Mouse (Mus musculus): ENCODE results near the gene Gm14496. TPM values are rescaled to one million over a fixed set of nuclear protein-coding genes. Genes with fewer than 3 reads are reported as not detected.
"Not testable (repeated sequence)": the region's sequence is repeated elsewhere in the genome, so short reads cannot be mapped to it uniquely, and the experiment has no call there.

Gm14496 gene
- polyA plus RNA-seq (2014; fragmentation: Nextera tagmentation; extraction: Ambion mirVana) = not detected in 2 replicates

DNA sequence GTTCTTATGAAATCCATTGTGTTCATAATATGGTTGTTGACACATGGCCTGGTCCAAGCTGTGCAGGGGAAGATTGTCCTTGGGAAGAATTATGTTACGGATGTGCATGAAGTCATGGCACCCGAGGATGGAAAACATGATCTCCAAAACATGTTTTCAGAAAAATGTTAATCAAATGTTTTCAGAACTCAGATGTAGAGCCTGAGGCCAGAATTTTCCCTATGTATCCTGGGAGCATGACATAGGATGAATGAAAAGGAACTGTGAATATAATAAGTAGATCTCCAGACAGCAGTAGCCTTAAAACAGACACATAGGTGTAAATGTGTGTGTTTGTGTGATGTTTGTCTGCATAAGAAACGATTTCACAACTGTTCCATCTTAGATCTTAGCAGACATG, at the start of gene Gm14496:
TSS of gene Gm14496 (plus strand) at position 301 of the 400 bp plus-strand sequence.
- 75% methylated on average over 3 of the region's 3 CpGs for WGBS
- H3K4me1 ChIP-seq (ENCODE audit: control insufficient read depth, insufficient read depth, low read length) = no peaks in the 10 kb centered on the region
- no peaks in the 10 kb centered on the region for H3K27me3 ChIP-seq (ENCODE audit: control insufficient read depth, insufficient read depth, low read length)
- ATAC-seq (ENCODE audit: insufficient number of reproducible peaks, low FRiP score, low TSS enrichment, low read depth) = no peak
- no peak for DNase-seq (ENCODE audit: low spot score)
- no peaks in the 10 kb centered on the region for H3K9me3 ChIP-seq (ENCODE audit: control insufficient read depth, low read length)
- H3K27ac ChIP-seq (replicated peaks; ENCODE audit: low read depth, low read length) = no peak within 1 kb of the TSS
- H3K4me2 ChIP-seq (ENCODE audit: low read depth, severe bottlenecking) = no peak within 1 kb of the TSS
- no peak within 1 kb of the TSS for H3K9ac ChIP-seq (ENCODE audit: low read length)
- no peak within 1 kb of the TSS for H3K4me3 ChIP-seq (ENCODE audit: low read depth, low read length)
- H3K36me3 ChIP-seq (ENCODE audit: control insufficient read depth, insufficient read depth, low read length) = no peaks in the 10 kb centered on the region

DNA sequence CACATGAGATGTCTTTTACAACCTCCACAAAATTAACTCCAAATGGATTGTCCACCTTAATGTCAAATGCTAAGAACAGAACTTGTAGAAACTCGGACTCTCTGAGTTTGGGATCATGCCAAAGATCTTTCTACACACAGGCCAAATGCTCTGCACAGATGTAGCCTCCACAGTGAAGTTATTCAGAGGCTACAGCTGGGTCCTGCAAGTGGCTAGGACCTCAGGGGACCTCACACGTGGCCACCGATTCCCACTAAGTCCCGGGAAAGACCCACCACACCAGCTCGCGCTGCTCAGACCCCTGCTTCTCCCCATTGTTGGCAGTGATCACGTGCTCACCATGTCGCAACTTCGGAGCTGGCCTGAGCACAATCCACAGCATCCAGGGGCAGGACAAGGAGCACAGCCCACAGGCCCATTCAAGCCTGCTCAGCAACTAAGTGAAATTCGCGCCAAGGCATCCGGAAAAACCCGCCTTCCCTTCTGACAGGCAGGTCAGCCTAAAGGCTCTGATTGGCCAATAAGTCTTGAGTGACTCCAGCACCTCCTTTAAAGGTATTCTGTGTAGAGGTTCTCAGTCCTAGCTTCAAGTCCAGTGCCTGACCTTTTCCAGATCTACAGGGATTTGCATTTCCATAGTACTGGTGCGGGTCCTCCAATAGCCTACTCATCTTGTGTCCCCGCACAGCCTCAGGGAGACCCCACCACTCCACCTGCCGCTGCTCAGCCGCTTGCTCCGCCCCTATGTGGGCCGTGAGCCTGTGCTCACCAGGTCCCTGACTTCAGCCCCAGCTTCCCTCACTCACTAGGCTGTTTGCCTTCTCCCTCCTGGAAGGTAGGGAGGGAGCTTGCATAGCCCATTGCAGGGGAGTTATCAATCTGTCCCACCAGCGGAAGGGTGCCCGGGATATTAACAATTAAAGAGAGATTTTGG, 37.9 kb upstream of the Gm14496 start:
- H3K4me2 ChIP-seq (ENCODE audit: low read depth, severe bottlenecking) = peak overlapping the region; percentile 5; the same call in 1 of the 2 replicates
- peak; percentile 38 for DNase-seq (ENCODE audit: low spot score)

DNA sequence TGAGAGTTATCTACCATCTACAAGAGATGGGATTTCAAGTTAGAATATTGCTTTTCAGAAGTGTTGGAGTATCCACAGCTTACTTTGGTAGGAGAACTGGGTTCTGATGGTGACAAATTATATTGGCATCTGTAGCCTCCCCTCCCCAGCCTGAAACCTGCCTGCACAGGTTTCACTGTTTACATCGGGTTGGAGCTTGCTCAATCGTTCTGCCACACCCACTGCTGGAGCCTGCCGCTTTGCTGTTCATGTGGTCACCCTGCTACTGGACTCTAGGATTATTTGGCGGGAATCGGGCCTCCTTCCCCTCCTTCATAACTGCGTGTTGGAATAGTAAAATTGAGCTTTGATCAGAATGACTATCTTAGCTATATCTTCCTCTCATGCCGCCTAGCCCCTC, 22.5 kb upstream of the Gm14496 start:
- Histone ChIP-seq H3K9me3 (ENCODE audit: control insufficient read depth, low read length) (no peaks in the 10 kb centered on the region), H3K4me3 (ENCODE audit: low read depth, low read length) (no peak overlapping the region), H3K9ac (ENCODE audit: low read length) (no peak overlapping the region), H3K4me2 (ENCODE audit: low read depth, severe bottlenecking) (no peak overlapping the region), H3K4me1 (ENCODE audit: control insufficient read depth, insufficient read depth, low read length) (no peaks in the 10 kb centered on the region), H3K27ac (replicated peaks; ENCODE audit: low read depth, low read length) (no peak overlapping the region), H3K27me3 (ENCODE audit: control insufficient read depth, insufficient read depth, low read length) (no peaks in the 10 kb centered on the region), H3K36me3 (ENCODE audit: control insufficient read depth, insufficient read depth, low read length) (no peaks in the 10 kb centered on the region)
- 74% methylated on average over 7 of the region's 7 CpGs for WGBS
- no peak for DNase-seq (ENCODE audit: low spot score)
- ATAC-seq (ENCODE audit: insufficient number of reproducible peaks, low FRiP score, low TSS enrichment, low read depth) = no peak

More for the DNA sequence above, 37.9 kb upstream of the Gm14496 start:
- H3K9ac ChIP-seq (ENCODE audit: low read length); ATAC-seq (ENCODE audit: insufficient number of reproducible peaks, low FRiP score, low TSS enrichment, low read depth); H3K9me3 ChIP-seq (ENCODE audit: control insufficient read depth, low read length); H3K36me3 ChIP-seq (ENCODE audit: control insufficient read depth, insufficient read depth, low read length); H3K27ac ChIP-seq (replicated peaks; ENCODE audit: low read depth, low read length); H3K27me3 ChIP-seq (ENCODE audit: control insufficient read depth, insufficient read depth, low read length); H3K4me1 ChIP-seq (ENCODE audit: control insufficient read depth, insufficient read depth, low read length): not testable (repeated sequence)
- H3K4me3 ChIP-seq (ENCODE audit: low read depth, low read length) = peak overlapping the region; percentile 6; the same call in 1 of the 2 replicates
- WGBS = 23% methylated on average over 21 of the region's 21 CpGs

DNA sequence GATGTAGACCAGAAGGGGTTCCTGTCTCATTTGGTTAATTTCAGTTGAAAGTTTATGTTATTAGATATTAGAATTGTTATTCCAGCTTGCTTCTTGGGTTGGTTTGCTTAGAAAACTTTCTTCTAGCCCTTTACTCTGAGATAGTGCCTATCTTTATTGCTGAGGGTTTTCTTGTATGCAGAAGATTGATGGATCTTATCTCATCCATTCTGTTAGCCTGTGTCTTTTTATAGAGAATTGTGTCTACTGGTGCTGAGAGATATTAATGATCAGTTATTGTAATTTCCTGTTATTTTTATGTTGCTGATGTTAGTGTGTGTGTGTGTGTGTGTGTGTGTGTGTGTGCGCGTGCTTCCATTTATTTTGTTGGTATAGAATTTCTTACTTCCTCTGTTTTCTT, 21.7 kb upstream of the Gm14496 start:
- H3K27me3 ChIP-seq (ENCODE audit: control insufficient read depth, insufficient read depth, low read length) = no peaks in the 10 kb centered on the region

DNA sequence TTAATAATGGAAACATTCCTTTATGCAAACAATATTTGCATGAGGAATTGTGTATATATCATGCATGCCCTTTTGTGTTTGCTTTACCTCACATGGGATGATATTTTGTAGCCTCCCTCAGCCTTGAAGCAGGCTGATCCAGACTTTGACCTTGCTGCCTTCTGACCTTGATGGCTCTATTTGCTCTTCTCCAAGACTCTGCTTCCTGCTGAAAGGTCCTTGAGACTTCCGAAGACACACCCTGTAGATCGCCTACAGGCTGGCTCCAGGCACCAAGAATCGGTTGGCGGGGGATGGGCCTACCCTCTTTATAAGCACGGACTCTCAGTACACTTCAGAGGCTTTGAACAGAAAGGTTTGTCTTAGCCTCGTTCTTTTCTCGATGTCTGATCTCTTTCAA, 9.0 kb upstream of the Gm14496 start:
- WGBS = 71% methylated on average over 7 of the region's 7 CpGs
- not testable (repeated sequence) for DNase-seq (ENCODE audit: low spot score); ATAC-seq (ENCODE audit: insufficient number of reproducible peaks, low FRiP score, low TSS enrichment, low read depth); H3K27ac ChIP-seq (replicated peaks; ENCODE audit: low read depth, low read length); H3K9ac ChIP-seq (ENCODE audit: low read length); H3K4me3 ChIP-seq (ENCODE audit: low read depth, low read length); H3K9me3 ChIP-seq (ENCODE audit: control insufficient read depth, low read length); H3K27me3 ChIP-seq (ENCODE audit: control insufficient read depth, insufficient read depth, low read length); H3K4me2 ChIP-seq (ENCODE audit: low read depth, severe bottlenecking); H3K36me3 ChIP-seq (ENCODE audit: control insufficient read depth, insufficient read depth, low read length); H3K4me1 ChIP-seq (ENCODE audit: control insufficient read depth, insufficient read depth, low read length)

More for the DNA sequence above, 21.7 kb upstream of the Gm14496 start:
- H3K9ac ChIP-seq (ENCODE audit: low read length) = no peak overlapping the region
- WGBS = 92% methylated on average over 2 of the region's 2 CpGs
- H3K4me2 ChIP-seq (ENCODE audit: low read depth, severe bottlenecking) = no peak overlapping the region
- no peak for ATAC-seq (ENCODE audit: insufficient number of reproducible peaks, low FRiP score, low TSS enrichment, low read depth)
- no peaks in the 10 kb centered on the region for H3K4me1 ChIP-seq (ENCODE audit: control insufficient read depth, insufficient read depth, low read length)
- no peak overlapping the region for H3K27ac ChIP-seq (replicated peaks; ENCODE audit: low read depth, low read length)
- no peak overlapping the region for H3K4me3 ChIP-seq (ENCODE audit: low read depth, low read length)
- no peak for DNase-seq (ENCODE audit: low spot score)
- no peaks in the 10 kb centered on the region for H3K36me3 ChIP-seq (ENCODE audit: control insufficient read depth, insufficient read depth, low read length)
- H3K9me3 ChIP-seq (ENCODE audit: control insufficient read depth, low read length) = no peaks in the 10 kb centered on the region

Other genes with a start within 250 kb of the Gm14496 start
- gene Myt1, start 227.8 kb upstream of the Gm14496 start, polyA plus RNA-seq (2014; fragmentation: Nextera tagmentation; extraction: Ambion mirVana) = 0.08 and 0.23 TPM in 2 replicates
- 42.6 and 44.1 TPM in 2 replicates for gene Pcmtd2, start 153.3 kb upstream of the Gm14496 start, polyA plus RNA-seq (2014; fragmentation: Nextera tagmentation; extraction: Ambion mirVana)
- gene Polr3k, start 126.8 kb upstream of the Gm14496 start, polyA plus RNA-seq (2014; fragmentation: Nextera tagmentation; extraction: Ambion mirVana) = 97.2 and 102 TPM in 2 replicates

All from limb, embryonic 11.5 days (tissue).